Mouse (Mus musculus) small intestine, adult 2 months (tissue): ENCODE data around the gene Sept6. TPM values are rescaled to one million over a fixed set of nuclear protein-coding genes. Genes with fewer than 3 reads are reported as not detected.

Experiments
- H3K27ac ChIP-seq: fragments of 200-500 bp; 2 replicates; pipeline ENCODE4 v1.5.1; 2012; ENCODE audit warnings: low read depth, low read length, control low read depth, inconsistent platforms; ENCODE audit not compliant: insufficient read depth
- H3K27me3 ChIP-seq: fragments of 200-500 bp; 2 replicates; pipeline ENCODE4 v1.6.1; 2012; ENCODE audit warnings: mild to moderate bottlenecking, moderate library complexity, low read length, inconsistent platforms; ENCODE audit not compliant: control insufficient read depth, insufficient read depth
- H3K36me3 ChIP-seq: fragments of 200-500 bp; 2 replicates; pipeline ENCODE4 v1.6.1; 2012; ENCODE audit warnings: mild to moderate bottlenecking, low read length, control low read depth, inconsistent platforms; ENCODE audit not compliant: control insufficient read depth, insufficient read depth
- H3K4me1 ChIP-seq: fragments of 200-500 bp; 2 replicates; pipeline ENCODE4 v1.6.1; 2012; ENCODE audit warnings: low read length, inconsistent platforms, mixed read lengths; ENCODE audit not compliant: control insufficient read depth, insufficient read depth, insufficient read length
- H3K4me3 ChIP-seq: fragments of 200-500 bp; 2 replicates; pipeline ENCODE4 v1.5.1; 2012; ENCODE audit warnings: low read depth, mild to moderate bottlenecking, control low read depth, inconsistent platforms, low read length, moderate library complexity
- CTCF ChIP-seq: fragments of 200-500 bp; IDR thresholded peaks from 2 replicates; pipeline ENCODE4 v1.5.1; 2012; ENCODE audit warnings: low read depth, mild to moderate bottlenecking, control low read depth, inconsistent platforms, low read length, moderate library complexity, mixed read lengths; ENCODE audit not compliant: insufficient replicate concordance, insufficient read length; ENCODE audit errors: extremely low read depth
- POLR2A ChIP-seq: fragments of 200-500 bp; IDR thresholded peaks from 2 replicates; pipeline ENCODE4 v1.6.1; 2012; ENCODE audit warnings: low read depth, mild to moderate bottlenecking, control low read depth, inconsistent platforms, low read length, moderate library complexity
- WGBS: fragments of 180-500 bp; shearing (Covaris S2); methylation state at CpG from one replicate; pipeline ENCODE4 v1.1.7; 2018; 5-methylcytosine and 5-hydroxymethylcytosine counted together
- polyA plus RNA-seq: library from polyadenylated mRNA; depleted of rRNA; stranded (reverse); fragments of >200 nt; gene quantifications from 2 replicates; pipeline ENCODE4 v1.2.3, GENCODE M21; 2012; rRNA removed

The Sept6 gene
- polyA plus RNA-seq, 1 experiment, result 4.0 TPM

DNA sequence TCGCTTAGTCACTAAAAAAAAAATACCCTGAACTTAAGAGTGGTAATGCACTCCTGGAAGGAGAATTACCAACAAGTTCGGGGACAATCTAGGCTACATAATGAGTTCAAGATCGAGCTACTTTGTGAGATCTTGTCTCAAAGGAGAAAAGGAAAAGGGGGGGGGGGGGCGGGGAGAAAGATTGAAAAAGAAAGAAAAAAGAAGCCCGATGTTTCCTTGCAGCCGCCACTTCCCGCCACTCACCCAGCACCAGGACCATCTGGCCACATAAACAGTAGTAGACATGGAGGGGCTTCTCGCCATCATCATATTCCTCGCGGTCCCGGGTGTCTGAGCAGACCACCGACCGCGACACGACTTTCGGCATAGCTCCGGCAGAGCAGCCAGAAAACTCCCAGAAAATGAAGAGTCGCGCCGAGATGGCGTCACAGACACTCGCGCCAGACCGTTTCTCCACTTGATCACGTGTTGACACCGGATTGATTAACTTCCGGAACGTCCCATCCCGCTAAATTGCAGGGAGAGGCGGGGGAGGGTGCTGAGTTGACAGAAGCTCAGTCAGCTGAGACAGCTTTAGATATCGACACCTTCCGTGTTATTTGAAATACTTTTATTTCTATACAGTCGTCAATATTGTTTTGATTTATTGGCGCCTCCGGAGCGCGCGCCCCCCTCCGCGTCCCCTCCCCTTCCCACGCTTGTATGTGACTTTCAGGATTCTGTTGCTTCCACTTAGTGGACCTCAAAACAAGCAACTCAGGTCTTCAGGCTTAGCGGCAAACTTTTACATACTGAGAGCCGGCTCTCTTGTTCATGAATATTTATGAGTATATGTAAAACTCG lies 127.6 kb downstream of the Sept6 start:
- no peaks in the 10 kb centered on the region for H3K27me3 ChIP-seq
- 13% methylated on average over 43 of the region's 44 CpGs for WGBS
- H3K27ac ChIP-seq, result peak overlapping the region; percentile 53
- no peaks in the 10 kb centered on the region for H3K4me1 ChIP-seq
- TF ChIP-seq POLR2A, result no peak; the same call in 1 of the 2 replicates
- TF ChIP-seq CTCF, result no peak
- H3K4me3 ChIP-seq, result peak overlapping the region; percentile 87
- no peaks in the 10 kb centered on the region for H3K36me3 ChIP-seq

Other genes with a start within 250 kb of the Sept6 start
- 0.75 and 1.1 TPM in 2 replicates for gene Slc25a43, start 248.1 kb downstream of the Sept6 start, polyA plus RNA-seq
- gene Slc25a5, start 196.1 kb downstream of the Sept6 start, polyA plus RNA-seq, result 962 and 2,171 TPM in 2 replicates
- 20.6 and 34.2 TPM in 2 replicates for gene Ube2a, start 117.9 kb downstream of the Sept6 start, polyA plus RNA-seq
- 2.8 and 5.2 TPM in 2 replicates for gene C330007P06Rik, start 117.7 kb downstream of the Sept6 start, polyA plus RNA-seq
- 0.08 TPM in 2 replicates for gene Nkrf, start 88.9 kb downstream of the Sept6 start, polyA plus RNA-seq
- 0.08 and 0.60 TPM in 2 replicates for gene Sowahd, start 57.1 kb upstream of the Sept6 start, polyA plus RNA-seq
- 2.5 and 4.4 TPM in 2 replicates for gene Rpl39, start 93.6 kb upstream of the Sept6 start, polyA plus RNA-seq
- 0.29 and 0.75 TPM in 2 replicates for gene Upf3b, start 118.5 kb upstream of the Sept6 start, polyA plus RNA-seq
- 0.47 and 1.1 TPM in 2 replicates for gene Nkap, start 135.0 kb upstream of the Sept6 start, polyA plus RNA-seq
- gene Akap14, start 177.0 kb upstream of the Sept6 start, polyA plus RNA-seq, result not detected in 2 replicates
- 194 and 230 TPM in 2 replicates for gene Ndufa1, start 199.4 kb upstream of the Sept6 start, polyA plus RNA-seq
- 0.99 and 1.6 TPM in 2 replicates for gene Rnf113a1, start 199.5 kb upstream of the Sept6 start, polyA plus RNA-seq
- gene Gm9, start 219.2 kb upstream of the Sept6 start, polyA plus RNA-seq, result not detected in 2 replicates
- not detected in 2 replicates for gene Rhox1, start 230.5 kb upstream of the Sept6 start, polyA plus RNA-seq